11 mouse cellular contexts compared by ENCODE assay signal in the genomic region with DNA sequence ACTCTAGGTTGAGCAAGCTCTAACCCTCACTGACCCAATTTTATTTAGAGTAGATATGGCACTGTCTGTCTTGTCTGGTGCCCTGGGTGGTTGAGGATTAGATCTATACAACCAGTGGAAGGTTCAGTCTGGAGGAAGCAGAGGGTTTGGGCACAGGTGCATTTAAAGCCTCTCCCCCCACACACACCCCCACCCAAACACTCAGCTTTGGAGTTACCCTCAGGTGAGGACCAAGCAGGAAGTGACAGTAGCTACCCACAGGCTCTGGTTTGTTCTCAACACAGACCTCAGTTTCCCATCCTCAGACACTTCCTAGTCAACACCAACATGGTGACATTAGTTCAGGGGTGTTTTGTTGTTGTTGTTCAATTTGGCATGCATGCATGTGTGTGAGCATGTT. TPM values are rescaled to one million over a fixed set of nuclear protein-coding genes. Genes with fewer than 3 reads are reported as not detected.
A peak's percentile ranks its signal among the peaks of the same experiment; 100 is the strongest.
DNase-seq lines count a peak whose midpoint lies in the region; ATAC-seq and TF ChIP-seq lines count a peak whose summit lies in the region.
"Had no signal": no experiment of that assay in that cellular context is flagged by ENCODE, and none has a peak within 500 bp of the region (broad histone marks: within the 10 kb centered on the region; RNA-seq: fewer than 3 reads in every experiment).

No protein-coding gene starts in this region.

- no peak for DNase-seq in liver, embryonic 11.5 days (ENCODE audit: low spot score)
- no peak for DNase-seq in liver
- no peak for DNase-seq in limb, embryonic 11.5 days (ENCODE audit: low spot score)
- DNase-seq in left cerebral cortex, adult 2 months (ENCODE audit: extremely low spot score in 1 of 2, low spot score in 2 of 2) = no peak
- DNase-seq in layer of hippocampus, adult 8-10 months (ENCODE audit: low spot score in 2 of 2) = no peak
- DNase-seq: lung, postnatal 10 days had no signal

- no peak for TF ChIP-seq CTCF in bone marrow macrophage, adult 2 months (IDR thresholded peaks at IDR 0.05; ENCODE audit: low read depth, low read length)
- no peak for TF ChIP-seq CTCF in left cerebral cortex, adult 2 months (IDR thresholded peaks at IDR 0.05)

- no peak for ATAC-seq in liver, embryonic 11.5 days (replicated peaks; ENCODE audit: low FRiP score)
- no peak for ATAC-seq in limb, embryonic 11.5 days (ENCODE audit: insufficient number of reproducible peaks, low FRiP score, low TSS enrichment, low read depth)
- no peak for ATAC-seq in stomach, embryonic 15.5 days (ENCODE audit: insufficient read depth, low FRiP score, low read depth)
- ATAC-seq: Patski had no signal

- H3K4me1 ChIP-seq in liver, embryonic 11.5 days (replicated peaks; ENCODE audit: control insufficient read depth, insufficient read depth, low read length) = peaks cover 10% of the 10 kb centered on the region
- H3K4me1 ChIP-seq in bone marrow macrophage, adult 2 months (ENCODE audit: control insufficient read depth, insufficient read depth, low read length) = peaks cover 28% of the 10 kb centered on the region
- peaks cover 8% of the 10 kb centered on the region for H3K4me1 ChIP-seq in limb, embryonic 11.5 days (ENCODE audit: control insufficient read depth, insufficient read depth, low read length)
- peaks cover 17% of the 10 kb centered on the region for H3K4me1 ChIP-seq in stomach, embryonic 15.5 days

- no peak overlapping the region for H3K27ac ChIP-seq in liver, embryonic 11.5 days (ENCODE audit: low read depth, low read length)
- no peak overlapping the region for H3K27ac ChIP-seq in bone marrow macrophage, adult 2 months (ENCODE audit: insufficient read depth, low read depth, low read length)
- no peak overlapping the region for H3K27ac ChIP-seq in limb, embryonic 11.5 days (replicated peaks; ENCODE audit: low read depth, low read length)
- no peak overlapping the region for H3K27ac ChIP-seq in stomach, embryonic 15.5 days
- H3K27ac ChIP-seq in left cerebral cortex, adult 2 months = no peak overlapping the region

- peaks cover 11% of the 10 kb centered on the region; the same call in 1 of the 2 replicates for H3K36me3 ChIP-seq in liver, embryonic 11.5 days (ENCODE audit: control insufficient read depth, insufficient read depth, low read length)
- peaks cover 3% of the 10 kb centered on the region; the same call in 1 of the 2 replicates for H3K36me3 ChIP-seq in limb, embryonic 11.5 days (ENCODE audit: control insufficient read depth, insufficient read depth, low read length)
- no peaks in the 10 kb centered on the region for H3K36me3 ChIP-seq in stomach, embryonic 15.5 days

- H3K9ac ChIP-seq in liver, embryonic 11.5 days (ENCODE audit: low read depth, low read length) = no peak overlapping the region
- H3K9ac ChIP-seq in limb, embryonic 11.5 days (ENCODE audit: low read length) = no peak overlapping the region
- H3K9ac ChIP-seq in stomach, embryonic 15.5 days = no peak overlapping the region

- intact Hi-C loops in left cerebral cortex, adult 2 months (cut with DNase I) = loop anchor here (5.0 kb wide), 1 partner anchor 241 kb away; no protein-coding TSS in a partner anchor

- no peaks in the 10 kb centered on the region for H3K9me3 ChIP-seq in liver, embryonic 11.5 days (ENCODE audit: control insufficient read depth, low read length)
- H3K9me3 ChIP-seq in limb, embryonic 11.5 days (ENCODE audit: control insufficient read depth, low read length) = no peaks in the 10 kb centered on the region
- no peaks in the 10 kb centered on the region for H3K9me3 ChIP-seq in stomach, embryonic 15.5 days

- H3K4me2 ChIP-seq in liver, embryonic 11.5 days = peak overlapping the region; percentile 74
- H3K4me2 ChIP-seq in limb, embryonic 11.5 days (ENCODE audit: low read depth, severe bottlenecking) = peak overlapping the region; percentile 77; the same call in 1 of the 2 replicates
- H3K4me2 ChIP-seq in stomach, embryonic 15.5 days = 0 out of 2 replicates have a peak overlapping the region, but pooled peaks have one; percentile 60

- no peaks in the 10 kb centered on the region for H3K27me3 ChIP-seq in liver, embryonic 11.5 days (replicated peaks; ENCODE audit: control insufficient read depth, insufficient read depth, low read length)
- no peaks in the 10 kb centered on the region for H3K27me3 ChIP-seq in limb, embryonic 11.5 days (ENCODE audit: control insufficient read depth, insufficient read depth, low read length)
- no peaks in the 10 kb centered on the region for H3K27me3 ChIP-seq in stomach, embryonic 15.5 days (replicated peaks)
- H3K27me3 ChIP-seq: Patski had no signal

- TF ChIP-seq POLR2A in bone marrow macrophage, adult 2 months (IDR thresholded peaks at IDR 0.05; ENCODE audit: borderline replicate concordance, low read depth, low read length) = no peak

- H3K4me3 ChIP-seq in liver, embryonic 11.5 days (ENCODE audit: low read depth, low read length) = peak overlapping the region; percentile 90
- peak overlapping the region; percentile 82; the same call in 1 of the 2 replicates for H3K4me3 ChIP-seq in bone marrow macrophage, adult 2 months (ENCODE audit: insufficient read depth, low read length)
- H3K4me3 ChIP-seq in limb, embryonic 11.5 days (ENCODE audit: low read depth, low read length) = no peak overlapping the region
- H3K4me3 ChIP-seq in stomach, embryonic 15.5 days (replicated peaks) = no peak overlapping the region
- no peak overlapping the region for H3K4me3 ChIP-seq in left cerebral cortex, adult 2 months

RNA-seq across cellular contexts. Expression of gene Rab8a, which starts 1.8 kb away (rescaled TPM):
- 90.5 and 92.5 TPM in 2 replicates for polyA plus RNA-seq in liver, embryonic 11.5 days (2014; fragmentation: Nextera tagmentation; extraction: Ambion mirVana)
- 113 and 128 TPM in 2 replicates for polyA plus RNA-seq in bone marrow macrophage, adult 2 months (2012; ENCODE audit: insufficient read depth, insufficient read length, missing spikeins)
- polyA plus RNA-seq in limb, embryonic 11.5 days (2014; fragmentation: Nextera tagmentation; extraction: Ambion mirVana) = 98.8 and 123 TPM in 2 replicates
- polyA plus RNA-seq in stomach, embryonic 15.5 days (2015; fragmentation: Nextera tagmentation; extraction: Ambion mirVana) = 131 and 141 TPM in 2 replicates
- total RNA-seq in left cerebral cortex, adult 2 months (2021) = 10 to 100 TPM; 32.4 to 37.9 TPM
- 10 to 100 TPM; 32.2 to 40.7 (median 37.0) TPM for total RNA-seq in layer of hippocampus, adult 8-10 months (2022)

RNA-seq across cellular contexts. Expression of gene Hsh2d, which starts 26.6 kb away (rescaled TPM):
- 0.18 and 0.29 TPM in 2 replicates for polyA plus RNA-seq in liver, embryonic 11.5 days (2014; fragmentation: Nextera tagmentation; extraction: Ambion mirVana)
- 0.29 TPM in 1 of 2 replicates, not detected in the other for polyA plus RNA-seq in bone marrow macrophage, adult 2 months (2012; ENCODE audit: insufficient read depth, insufficient read length, missing spikeins)
- 0.20 TPM in 1 of 2 replicates, not detected in the other for polyA plus RNA-seq in limb, embryonic 11.5 days (2014; fragmentation: Nextera tagmentation; extraction: Ambion mirVana)
- 1.2 and 1.3 TPM in 2 replicates for polyA plus RNA-seq in stomach, embryonic 15.5 days (2015; fragmentation: Nextera tagmentation; extraction: Ambion mirVana)
- total RNA-seq in left cerebral cortex, adult 2 months (2021) = not detected
- under 1 TPM in 1 of 4 experiments, not detected in 3; 0.31 TPM for total RNA-seq in layer of hippocampus, adult 8-10 months (2022)
- total RNA-seq: heart, postnatal 25 days had no signal

RNA-seq across cellular contexts. Expression of gene Tpm4, which starts 28.0 kb away (rescaled TPM):
- 277 and 281 TPM in 2 replicates for polyA plus RNA-seq in liver, embryonic 11.5 days (2014; fragmentation: Nextera tagmentation; extraction: Ambion mirVana)
- 235 and 239 TPM in 2 replicates for polyA plus RNA-seq in bone marrow macrophage, adult 2 months (2012; ENCODE audit: insufficient read depth, insufficient read length, missing spikeins)
- 789 and 800 TPM in 2 replicates for polyA plus RNA-seq in limb, embryonic 11.5 days (2014; fragmentation: Nextera tagmentation; extraction: Ambion mirVana)
- 591 and 600 TPM in 2 replicates for polyA plus RNA-seq in stomach, embryonic 15.5 days (2015; fragmentation: Nextera tagmentation; extraction: Ambion mirVana)
- total RNA-seq in left cerebral cortex, adult 2 months (2021) = 10 to 100 TPM; 24.9 to 29.7 TPM
- 10 to 100 TPM; 28.9 to 32.3 (median 30.2) TPM for total RNA-seq in layer of hippocampus, adult 8-10 months (2022)

RNA-seq across cellular contexts. Expression of gene Cib3, which starts 49.8 kb away (rescaled TPM):
- polyA plus RNA-seq in liver, embryonic 11.5 days (2014; fragmentation: Nextera tagmentation; extraction: Ambion mirVana) = not detected in 2 replicates
- 0.54 TPM in 1 of 2 replicates, not detected in the other for polyA plus RNA-seq in bone marrow macrophage, adult 2 months (2012; ENCODE audit: insufficient read depth, insufficient read length, missing spikeins)
- not detected in 2 replicates for polyA plus RNA-seq in limb, embryonic 11.5 days (2014; fragmentation: Nextera tagmentation; extraction: Ambion mirVana)
- polyA plus RNA-seq in stomach, embryonic 15.5 days (2015; fragmentation: Nextera tagmentation; extraction: Ambion mirVana) = 0.19 TPM in 1 of 2 replicates, not detected in the other
- under 1 TPM in 1 of 2 experiments, not detected in 1; 0.33 TPM for total RNA-seq in left cerebral cortex, adult 2 months (2021)
- total RNA-seq in layer of hippocampus, adult 8-10 months (2022) = under 1 TPM in 1 of 4 experiments, not detected in 3; 0.14 TPM
- polyA plus RNA-seq: large intestine, adult 2 months; Patski had no signal

RNA-seq across cellular contexts. Expression of gene Gm11034, which starts 50.6 kb away (rescaled TPM):
- not detected in 2 replicates for polyA plus RNA-seq in liver, embryonic 11.5 days (2014; fragmentation: Nextera tagmentation; extraction: Ambion mirVana)
- polyA plus RNA-seq in bone marrow macrophage, adult 2 months (2012; ENCODE audit: insufficient read depth, insufficient read length, missing spikeins) = not detected in 2 replicates
- polyA plus RNA-seq in limb, embryonic 11.5 days (2014; fragmentation: Nextera tagmentation; extraction: Ambion mirVana) = not detected in 2 replicates
- not detected in 2 replicates for polyA plus RNA-seq in stomach, embryonic 15.5 days (2015; fragmentation: Nextera tagmentation; extraction: Ambion mirVana)
- total RNA-seq in left cerebral cortex, adult 2 months (2021) = not detected
- not detected for total RNA-seq in layer of hippocampus, adult 8-10 months (2022)
- total RNA-seq: heart, postnatal 25 days had no signal
- polyA plus RNA-seq: large intestine, adult 2 months; Patski had no signal

Comparison
In these comparisons a context has a peak if more than half of its experiments do, and no peak if none do; other contexts are left out.
1. H3K4me3 ChIP-seq: peak in liver, embryonic 11.5 days (single experiment) and bone marrow macrophage, adult 2 months (single experiment); none in limb, embryonic 11.5 days (single experiment), stomach, embryonic 15.5 days (single experiment) and left cerebral cortex, adult 2 months (single experiment).
2. Peak in every context shown above with its lines, with median percentiles within 50 percentile points of each other: H3K4me2 ChIP-seq.